Mouse (Mus musculus): ENCODE results near the gene Ugt2b1. TPM values are rescaled to one million over a fixed set of nuclear protein-coding genes. Genes with fewer than 3 reads are reported as not detected.

The Ugt2b1 gene
- polyA plus RNA-seq, 1 experiment from 2014 or later, result not detected

- 36% methylated on average over 1 of the region's 1 CpGs for WGBS
- H3K9me3 ChIP-seq (replicated peaks; ENCODE audit: control insufficient read depth, low read length), result no peaks in the 10 kb centered on the region
- H3K27me3 ChIP-seq (ENCODE audit: control insufficient read depth, insufficient read depth, low read length), result no peaks in the 10 kb centered on the region
Measured at GRCm38 (mm10) chr5:86906758-86907157, 19.6 kb downstream of the Ugt2b1 start, which contains the start of gene Ugt2b34. TSS of gene Ugt2b34 (minus strand) at chr5:86906937.

GRCm38 (mm10) chr5:86889933-86890332 lies 36.4 kb downstream of the Ugt2b1 start:
- ATAC-seq (replicated peaks; ENCODE audit: extremely low read depth, insufficient read depth, low FRiP score), result no peak
- H3K27ac ChIP-seq (ENCODE audit: low read length), result no peak overlapping the region
- no peak overlapping the region for H3K4me2 ChIP-seq (ENCODE audit: low read depth, low read length)
- peaks cover 5% of the 10 kb centered on the region; the same call in 1 of the 2 replicates for H3K9me3 ChIP-seq (replicated peaks; ENCODE audit: control insufficient read depth, low read length)
- WGBS, result 88% methylated on average over 1 of the region's 1 CpGs
- no peak overlapping the region for H3K4me3 ChIP-seq (ENCODE audit: low read length)
- no peaks in the 10 kb centered on the region for H3K36me3 ChIP-seq (ENCODE audit: control insufficient read depth, insufficient read depth)
- no peak overlapping the region for H3K9ac ChIP-seq (ENCODE audit: low read length)
- H3K4me1 ChIP-seq (ENCODE audit: control insufficient read depth, insufficient read depth, low read length), result no peaks in the 10 kb centered on the region
- H3K27me3 ChIP-seq (ENCODE audit: control insufficient read depth, insufficient read depth, low read length), result no peaks in the 10 kb centered on the region

More at GRCm38 (mm10) chr5:86906758-86907157, 19.6 kb downstream of the Ugt2b1 start, which contains the start of gene Ugt2b34:
- no peak for ATAC-seq (replicated peaks; ENCODE audit: extremely low read depth, insufficient read depth, low FRiP score)
- Histone ChIP-seq H3K27ac (ENCODE audit: low read length) (no peak within 1 kb of the TSS), H3K36me3 (ENCODE audit: control insufficient read depth, insufficient read depth) (no peaks in the 10 kb centered on the region), H3K4me1 (ENCODE audit: control insufficient read depth, insufficient read depth, low read length) (no peaks in the 10 kb centered on the region), H3K4me2 (ENCODE audit: low read depth, low read length) (no peak within 1 kb of the TSS), H3K4me3 (ENCODE audit: low read length) (no peak within 1 kb of the TSS), H3K9ac (ENCODE audit: low read length) (no peak within 1 kb of the TSS)

GRCm38 (mm10) chr5:86888420-86888819 lies 37.9 kb downstream of the Ugt2b1 start:
- H3K27ac ChIP-seq (ENCODE audit: low read length), result no peak overlapping the region
- ATAC-seq (replicated peaks; ENCODE audit: extremely low read depth, insufficient read depth, low FRiP score), result no peak
- H3K4me1 ChIP-seq (ENCODE audit: control insufficient read depth, insufficient read depth, low read length), result no peaks in the 10 kb centered on the region
- H3K9me3 ChIP-seq (replicated peaks; ENCODE audit: control insufficient read depth, low read length), result no peaks in the 10 kb centered on the region
- no peaks in the 10 kb centered on the region for H3K36me3 ChIP-seq (ENCODE audit: control insufficient read depth, insufficient read depth)
- WGBS, result 71% methylated on average over 1 of the region's 1 CpGs
- no peak overlapping the region for H3K4me2 ChIP-seq (ENCODE audit: low read depth, low read length)
- no peak overlapping the region for H3K4me3 ChIP-seq (ENCODE audit: low read length)
- no peak overlapping the region for H3K9ac ChIP-seq (ENCODE audit: low read length)
- no peaks in the 10 kb centered on the region for H3K27me3 ChIP-seq (ENCODE audit: control insufficient read depth, insufficient read depth, low read length)

- no peak for ATAC-seq (replicated peaks; ENCODE audit: extremely low read depth, insufficient read depth, low FRiP score)
- no peaks in the 10 kb centered on the region for H3K9me3 ChIP-seq (replicated peaks; ENCODE audit: control insufficient read depth, low read length)
- no peak overlapping the region for H3K4me2 ChIP-seq (ENCODE audit: low read depth, low read length)
- H3K27ac ChIP-seq (ENCODE audit: low read length), result no peak overlapping the region
- WGBS, result 86% methylated on average over 1 of the region's 1 CpGs
- H3K9ac ChIP-seq (ENCODE audit: low read length), result no peak overlapping the region
- H3K36me3 ChIP-seq (ENCODE audit: control insufficient read depth, insufficient read depth), result no peaks in the 10 kb centered on the region
- H3K4me3 ChIP-seq (ENCODE audit: low read length), result no peak overlapping the region
- no peaks in the 10 kb centered on the region for H3K4me1 ChIP-seq (ENCODE audit: control insufficient read depth, insufficient read depth, low read length)
- no peaks in the 10 kb centered on the region for H3K27me3 ChIP-seq (ENCODE audit: control insufficient read depth, insufficient read depth, low read length)
Measured at GRCm38 (mm10) chr5:86887081-86887480, 39.2 kb downstream of the Ugt2b1 start.

- Histone ChIP-seq H3K27me3 (ENCODE audit: control insufficient read depth, insufficient read depth, low read length) (no peaks in the 10 kb centered on the region), H3K4me1 (ENCODE audit: control insufficient read depth, insufficient read depth, low read length) (no peaks in the 10 kb centered on the region), H3K9me3 (replicated peaks; ENCODE audit: control insufficient read depth, low read length) (no peaks in the 10 kb centered on the region), H3K4me2 (ENCODE audit: low read depth, low read length) (no peak overlapping the region), H3K36me3 (ENCODE audit: control insufficient read depth, insufficient read depth) (no peaks in the 10 kb centered on the region), H3K9ac (ENCODE audit: low read length) (no peak overlapping the region), H3K27ac (ENCODE audit: low read length) (no peak overlapping the region), H3K4me3 (ENCODE audit: low read length) (no peak overlapping the region)
- no peak for ATAC-seq (replicated peaks; ENCODE audit: extremely low read depth, insufficient read depth, low FRiP score)
- 33% methylated on average over 3 of the region's 3 CpGs for WGBS
Measured at GRCm38 (mm10) chr5:86886620-86887019, 39.7 kb downstream of the Ugt2b1 start.

GRCm38 (mm10) chr5:86871877-86872276 lies 54.5 kb downstream of the Ugt2b1 start:
- ATAC-seq (replicated peaks; ENCODE audit: extremely low read depth, insufficient read depth, low FRiP score), result no peak
- Histone ChIP-seq H3K9ac (ENCODE audit: low read length) (no peak overlapping the region), H3K4me2 (ENCODE audit: low read depth, low read length) (no peak overlapping the region), H3K27ac (ENCODE audit: low read length) (no peak overlapping the region), H3K4me3 (ENCODE audit: low read length) (no peak overlapping the region), H3K9me3 (replicated peaks; ENCODE audit: control insufficient read depth, low read length) (no peaks in the 10 kb centered on the region), H3K4me1 (ENCODE audit: control insufficient read depth, insufficient read depth, low read length) (peaks cover 4% of the 10 kb centered on the region; the same call in 1 of the 2 replicates), H3K36me3 (ENCODE audit: control insufficient read depth, insufficient read depth) (no peaks in the 10 kb centered on the region), H3K27me3 (ENCODE audit: control insufficient read depth, insufficient read depth, low read length) (no peaks in the 10 kb centered on the region)
- 12% methylated on average over 1 of the region's 1 CpGs for WGBS

Other genes with a start within 250 kb of the Ugt2b1 start
- gene Tmprss11e, start 180.7 kb downstream of the Ugt2b1 start, polyA plus RNA-seq (2015; fragmentation: Nextera tagmentation; extraction: Ambion mirVana), result not detected in 2 replicates
- gene Ythdc1, start 122.3 kb downstream of the Ugt2b1 start, polyA plus RNA-seq (2015; fragmentation: Nextera tagmentation; extraction: Ambion mirVana), result 25.2 and 25.5 TPM in 2 replicates
- 0.12 and 0.34 TPM in 2 replicates for gene Ugt2b34, start 19.6 kb downstream of the Ugt2b1 start, polyA plus RNA-seq (2015; fragmentation: Nextera tagmentation; extraction: Ambion mirVana)
- not detected in 2 replicates for gene Ugt2b35, start 74.3 kb upstream of the Ugt2b1 start, polyA plus RNA-seq (2015; fragmentation: Nextera tagmentation; extraction: Ambion mirVana)
- not detected in 2 replicates for gene Ugt2b36, start 166.0 kb upstream of the Ugt2b1 start, polyA plus RNA-seq (2015; fragmentation: Nextera tagmentation; extraction: Ambion mirVana)
- 0.08 TPM in 1 of 2 replicates, not detected in the other for gene Ugt2b5, start 213.8 kb upstream of the Ugt2b1 start, polyA plus RNA-seq (2015; fragmentation: Nextera tagmentation; extraction: Ambion mirVana)

All from heart, embryonic 16.5 days (tissue).